Mouse (Mus musculus): ENCODE measurements at regions not wholly inside any gene's neighbourhood (a gene's known extent, or its start where the extent isn't known, plus 50 kb on each side); places are given as distances from the start of the nearest gene placed in this dataset.

GRCm38 (mm10) chr12:58625144-58625543 lies 356.1 kb upstream of the Clec14a start:
- DNase-seq (ENCODE audit: low spot score) (no peak), ATAC-seq (ENCODE audit: low FRiP score, low read depth) (no peak)
- Histone ChIP-seq H3K9ac (ENCODE audit: low read depth, low read length, severe bottlenecking) (no peak overlapping the region), H3K9me3 (ENCODE audit: control insufficient read depth, low read length) (no peaks in the 10 kb centered on the region), H3K4me1 (ENCODE audit: control insufficient read depth, insufficient read depth, low read length) (no peaks in the 10 kb centered on the region), H3K4me2 (replicated peaks; ENCODE audit: low read depth, low read length, severe bottlenecking) (no peak overlapping the region), H3K36me3 (ENCODE audit: control insufficient read depth, insufficient read depth, low read length) (no peaks in the 10 kb centered on the region), H3K27me3 (ENCODE audit: control insufficient read depth, insufficient read depth, low read length) (no peaks in the 10 kb centered on the region), H3K27ac (replicated peaks; ENCODE audit: low read depth, low read length) (no peak overlapping the region), H3K4me3 (replicated peaks; ENCODE audit: low read length) (no peak overlapping the region)
- TF ChIP-seq POLR2A (IDR thresholded peaks at IDR 0.05; ENCODE audit: borderline replicate concordance, extremely low read depth, insufficient read depth, insufficient read length) = no peak
- 88% methylated on average over 2 of the region's 2 CpGs for WGBS

- Histone ChIP-seq H3K9me3 (ENCODE audit: control insufficient read depth, low read length) (no peaks in the 10 kb centered on the region), H3K9ac (ENCODE audit: low read depth, low read length, severe bottlenecking) (no peak overlapping the region), H3K4me1 (ENCODE audit: control insufficient read depth, insufficient read depth, low read length) (no peaks in the 10 kb centered on the region), H3K36me3 (ENCODE audit: control insufficient read depth, insufficient read depth, low read length) (no peaks in the 10 kb centered on the region), H3K4me2 (replicated peaks; ENCODE audit: low read depth, low read length, severe bottlenecking) (no peak overlapping the region), H3K27ac (replicated peaks; ENCODE audit: low read depth, low read length) (no peak overlapping the region), H3K4me3 (replicated peaks; ENCODE audit: low read length) (no peak overlapping the region), H3K27me3 (ENCODE audit: control insufficient read depth, insufficient read depth, low read length) (no peaks in the 10 kb centered on the region)
- no peak for TF ChIP-seq POLR2A (IDR thresholded peaks at IDR 0.05; ENCODE audit: borderline replicate concordance, extremely low read depth, insufficient read depth, insufficient read length)
- WGBS = 83% methylated on average over 7 of the region's 7 CpGs
- ATAC-seq (ENCODE audit: low FRiP score, low read depth) = no peak
- no peak for DNase-seq (ENCODE audit: low spot score)
These were observed 350.6 kb upstream of the Clec14a start for GRCm38 (mm10) chr12:58619508-58620310.

- H3K27ac ChIP-seq (replicated peaks; ENCODE audit: low read depth, low read length) = no peak overlapping the region
- no peak overlapping the region for H3K4me2 ChIP-seq (replicated peaks; ENCODE audit: low read depth, low read length, severe bottlenecking)
- no peak for TF ChIP-seq POLR2A (IDR thresholded peaks at IDR 0.05; ENCODE audit: borderline replicate concordance, extremely low read depth, insufficient read depth, insufficient read length)
- no peaks in the 10 kb centered on the region for H3K4me1 ChIP-seq (ENCODE audit: control insufficient read depth, insufficient read depth, low read length)
- no peak for ATAC-seq (ENCODE audit: low FRiP score, low read depth)
- H3K9ac ChIP-seq (ENCODE audit: low read depth, low read length, severe bottlenecking) = no peak overlapping the region
- no peaks in the 10 kb centered on the region for H3K36me3 ChIP-seq (ENCODE audit: control insufficient read depth, insufficient read depth, low read length)
- DNase-seq (ENCODE audit: low spot score) = no peak
- H3K4me3 ChIP-seq (replicated peaks; ENCODE audit: low read length) = no peak overlapping the region
- 75% methylated on average over 9 of the region's 9 CpGs for WGBS
- no peaks in the 10 kb centered on the region for H3K9me3 ChIP-seq (ENCODE audit: control insufficient read depth, low read length)
- no peaks in the 10 kb centered on the region for H3K27me3 ChIP-seq (ENCODE audit: control insufficient read depth, insufficient read depth, low read length)
These were observed 325.7 kb upstream of the Clec14a start for GRCm38 (mm10) chr12:58594781-58595180.

- H3K36me3 ChIP-seq (ENCODE audit: control insufficient read depth, insufficient read depth, low read length) = no peaks in the 10 kb centered on the region
- no peak overlapping the region for H3K27ac ChIP-seq (replicated peaks; ENCODE audit: low read depth, low read length)
- H3K4me2 ChIP-seq (replicated peaks; ENCODE audit: low read depth, low read length, severe bottlenecking) = no peak overlapping the region
- H3K4me1 ChIP-seq (ENCODE audit: control insufficient read depth, insufficient read depth, low read length) = no peaks in the 10 kb centered on the region
- TF ChIP-seq POLR2A (IDR thresholded peaks at IDR 0.05; ENCODE audit: borderline replicate concordance, extremely low read depth, insufficient read depth, insufficient read length) = no peak
- H3K9ac ChIP-seq (ENCODE audit: low read depth, low read length, severe bottlenecking) = no peak overlapping the region
- 65% methylated on average over 3 of the region's 3 CpGs for WGBS
- ATAC-seq (ENCODE audit: low FRiP score, low read depth) (no peak), DNase-seq (ENCODE audit: low spot score) (no peak)
- no peaks in the 10 kb centered on the region for H3K9me3 ChIP-seq (ENCODE audit: control insufficient read depth, low read length)
- H3K27me3 ChIP-seq (ENCODE audit: control insufficient read depth, insufficient read depth, low read length) = no peaks in the 10 kb centered on the region
- H3K4me3 ChIP-seq (replicated peaks; ENCODE audit: low read length) = no peak overlapping the region
These were observed 322.4 kb upstream of the Clec14a start for GRCm38 (mm10) chr12:58591480-58591829.

- no peak overlapping the region for H3K9ac ChIP-seq (ENCODE audit: low read depth, low read length, severe bottlenecking)
- no peaks in the 10 kb centered on the region for H3K36me3 ChIP-seq (ENCODE audit: control insufficient read depth, insufficient read depth, low read length)
- H3K9me3 ChIP-seq (ENCODE audit: control insufficient read depth, low read length) = no peaks in the 10 kb centered on the region
- no peak for ATAC-seq (ENCODE audit: low FRiP score, low read depth)
- no peak overlapping the region for H3K4me3 ChIP-seq (replicated peaks; ENCODE audit: low read length)
- no peak overlapping the region for H3K27ac ChIP-seq (replicated peaks; ENCODE audit: low read depth, low read length)
- no peaks in the 10 kb centered on the region for H3K27me3 ChIP-seq (ENCODE audit: control insufficient read depth, insufficient read depth, low read length)
- no peak for DNase-seq (ENCODE audit: low spot score)
- WGBS = 56% methylated on average over 7 of the region's 7 CpGs
- H3K4me2 ChIP-seq (replicated peaks; ENCODE audit: low read depth, low read length, severe bottlenecking) = no peak overlapping the region
- TF ChIP-seq POLR2A (IDR thresholded peaks at IDR 0.05; ENCODE audit: borderline replicate concordance, extremely low read depth, insufficient read depth, insufficient read length) = no peak
- no peaks in the 10 kb centered on the region for H3K4me1 ChIP-seq (ENCODE audit: control insufficient read depth, insufficient read depth, low read length)
These were observed 321.7 kb upstream of the Clec14a start for GRCm38 (mm10) chr12:58590547-58591479.

Data from limb, embryonic 14.5 days (tissue).